Mouse (Mus musculus) kidney, embryonic 16.5 days (tissue): ENCODE results near the gene Sox30. TPM values are rescaled to one million over a fixed set of nuclear protein-coding genes. Genes with fewer than 3 reads are reported as not detected.
"Not testable (repeated sequence)": the region's sequence is repeated elsewhere in the genome, so short reads cannot be mapped to it uniquely, and the experiment has no call there.

Experiments
- ATAC-seq: fragments of 200-750 bp; cut with Nextera tagmentation; 2 replicates; pipeline ENCODE4 v1.8.0; 2017; ENCODE audit warnings: moderate TSS enrichment; ENCODE audit not compliant: low FRiP score, low TSS enrichment
- H3K27ac ChIP-seq: fragments of 300-500 bp; sonication (generic); 2 replicates; pipeline ENCODE4 v1.5.1; 2014; ENCODE audit warnings: low read length
- H3K27me3 ChIP-seq: fragments of 300-500 bp; sonication (generic); 2 replicates; pipeline ENCODE4 v1.6.1; 2014; ENCODE audit warnings: low read length, control low read depth, mixed read lengths; ENCODE audit not compliant: insufficient read depth
- H3K36me3 ChIP-seq: fragments of 300-500 bp; sonication (generic); 2 replicates; pipeline ENCODE4 v1.6.1; 2014; ENCODE audit warnings: low read length, control low read depth, mixed read lengths; ENCODE audit not compliant: insufficient read depth
- H3K4me1 ChIP-seq: fragments of 300-500 bp; sonication (generic); 2 replicates; pipeline ENCODE4 v1.6.1; 2014; ENCODE audit warnings: low read length, control low read depth, mixed read lengths; ENCODE audit not compliant: insufficient read depth
- H3K4me2 ChIP-seq: fragments of 300-500 bp; sonication (generic); replicated peaks from 2 replicates; pipeline ENCODE4 v1.6.1; 2014; ENCODE audit warnings: low read depth, low read length
- H3K4me3 ChIP-seq: fragments of 300-500 bp; sonication (generic); 2 replicates; pipeline ENCODE4 v1.5.1; 2014; ENCODE audit warnings: mild to moderate bottlenecking, low read length
- H3K9ac ChIP-seq: fragments of 300-500 bp; sonication (generic); replicated peaks from 2 replicates; pipeline ENCODE4 v1.6.1; 2014; ENCODE audit warnings: low read length
- H3K9me3 ChIP-seq: fragments of 300-500 bp; sonication (generic); 2 replicates; pipeline ENCODE4 v1.6.1; 2016; ENCODE audit warnings: low read length, control low read depth
- WGBS: fragments of 180-500 bp; shearing (Covaris S2); extraction: QIAGEN DNeasy Blood & Tissue Kit; methylation state at CpG from one replicate; pipeline ENCODE4 v1.1.7; 2014; 5-methylcytosine and 5-hydroxymethylcytosine counted together
- polyA plus RNA-seq: library from polyadenylated mRNA; unstranded; fragments of >200 nt; fragmentation: Nextera tagmentation; extraction: Ambion mirVana; gene quantifications from 2 replicates; pipeline ENCODE4 v1.2.1, GENCODE M21; 2015

Sox30 gene
- polyA plus RNA-seq, 1 experiment from 2014 or later: 0.16 TPM

DNA sequence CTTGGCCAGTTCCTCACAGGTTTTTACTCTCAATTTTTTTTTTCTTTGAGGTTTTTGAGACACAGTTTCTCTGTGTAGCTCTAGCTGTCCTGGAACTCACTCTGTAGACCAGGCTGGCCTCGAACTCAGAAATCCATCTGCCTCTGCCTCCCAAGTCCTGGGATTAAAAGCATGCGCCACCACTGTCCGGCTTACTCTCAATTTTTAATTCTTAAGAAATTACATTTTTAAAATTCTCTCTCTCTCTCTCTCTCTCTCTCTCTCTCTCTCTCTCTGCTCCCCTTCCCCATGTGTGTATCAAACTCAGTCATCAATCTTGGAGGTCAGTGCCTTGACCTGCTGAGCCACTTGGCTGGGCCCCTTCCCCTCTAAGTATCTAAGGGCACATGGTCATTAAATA lies 73.3 kb downstream of the Sox30 start:
- whole genome bisulfite sequencing: 94% methylated on average over 3 of the region's 3 CpGs

DNA sequence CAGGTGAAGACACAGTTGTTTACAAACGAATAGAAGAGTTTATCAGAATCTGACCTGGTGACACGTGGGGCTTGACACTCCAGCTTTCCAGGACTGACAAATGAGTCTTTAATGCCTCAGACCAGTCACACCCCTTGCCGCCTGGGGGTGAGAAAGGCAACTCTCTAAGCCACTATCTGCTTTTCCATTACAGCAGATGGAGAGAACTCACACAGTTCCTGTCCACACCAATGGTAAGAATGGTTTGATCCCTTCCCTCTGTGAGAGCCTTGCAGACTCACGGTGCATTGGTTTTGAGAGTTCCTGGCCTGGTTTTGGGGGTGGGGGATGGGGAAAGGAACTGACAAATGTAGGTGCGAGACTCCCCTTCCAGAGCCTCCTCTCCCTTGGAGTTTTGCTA lies 74.2 kb downstream of the Sox30 start:
- no peak overlapping the region for H3K4me3 ChIP-seq
- no peaks in the 10 kb centered on the region for H3K27me3 ChIP-seq
- H3K9ac ChIP-seq: no peak overlapping the region
- ATAC-seq: no peak
- no peaks in the 10 kb centered on the region for H3K9me3 ChIP-seq
- no peak overlapping the region for H3K27ac ChIP-seq
- H3K4me2 ChIP-seq: no peak overlapping the region
- peaks cover 33% of the 10 kb centered on the region for H3K4me1 ChIP-seq
- no peaks in the 10 kb centered on the region for H3K36me3 ChIP-seq
- 53% methylated on average over 5 of the region's 5 CpGs for WGBS

More for the DNA sequence above, 73.3 kb downstream of the Sox30 start:
- not testable (repeated sequence) for H3K27ac ChIP-seq, ATAC-seq, H3K9me3 ChIP-seq, H3K27me3 ChIP-seq, H3K9ac ChIP-seq, H3K36me3 ChIP-seq, H3K4me2 ChIP-seq, H3K4me3 ChIP-seq
- H3K4me1 ChIP-seq: peaks cover 33% of the 10 kb centered on the region

DNA sequence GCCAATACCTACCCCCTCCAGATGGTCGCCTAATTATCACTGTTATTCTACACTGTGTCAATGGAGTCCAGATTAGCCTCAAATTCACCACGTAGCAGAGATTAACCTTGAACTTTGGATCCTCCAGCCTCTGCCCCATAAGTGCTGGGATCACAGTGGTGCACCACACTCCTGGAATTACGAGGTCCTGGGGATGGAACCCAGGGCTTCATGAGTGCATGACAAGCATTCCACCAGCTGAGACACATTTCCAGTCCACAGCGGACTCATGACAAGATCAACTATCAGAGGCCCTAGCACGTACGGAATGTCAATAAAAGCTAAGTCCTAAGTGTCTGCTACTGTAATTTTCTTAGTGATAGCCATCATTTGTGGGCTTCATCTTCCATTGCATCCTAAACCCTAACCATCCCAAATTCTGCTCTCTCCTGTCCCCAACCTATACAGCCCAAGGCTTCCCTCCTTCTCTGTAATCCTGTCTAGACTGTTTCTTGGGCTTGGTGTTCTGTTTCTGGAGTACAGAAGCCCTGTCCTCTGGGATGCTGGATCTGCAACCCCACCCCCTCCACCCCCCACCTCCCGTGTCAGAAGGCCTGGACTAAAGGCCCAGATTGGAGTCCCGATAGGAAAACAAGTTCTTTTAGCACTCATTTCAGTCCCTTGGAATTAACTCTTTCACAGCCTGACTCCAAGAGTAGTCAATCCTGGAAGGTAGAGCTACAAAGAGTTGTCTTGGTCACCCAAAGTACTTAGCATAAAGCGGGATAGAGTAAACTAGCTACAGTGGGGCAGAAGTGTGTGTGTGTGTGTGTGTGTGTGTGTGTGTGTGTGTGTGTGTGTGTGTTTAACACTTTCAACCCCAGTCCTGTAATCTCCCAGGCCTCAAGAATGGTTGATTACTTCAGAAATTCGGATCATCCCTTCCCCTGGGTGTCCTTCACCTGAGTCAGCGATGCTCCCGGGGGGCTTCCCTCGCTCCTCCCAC lies 75.1 kb downstream of the Sox30 start:
- no peaks in the 10 kb centered on the region for H3K36me3 ChIP-seq
- peak overlapping the region; percentile 83 for H3K9ac ChIP-seq
- peaks cover 33% of the 10 kb centered on the region for H3K4me1 ChIP-seq
- H3K27me3 ChIP-seq: no peaks in the 10 kb centered on the region
- peak overlapping the region; percentile 72 for H3K4me2 ChIP-seq
- WGBS: 22% methylated on average over 13 of the region's 13 CpGs
- peak; percentile 9 for ATAC-seq
- peak overlapping the region; percentile 94 for H3K27ac ChIP-seq
- H3K9me3 ChIP-seq: no peaks in the 10 kb centered on the region
- peak overlapping the region; percentile 74 for H3K4me3 ChIP-seq

DNA sequence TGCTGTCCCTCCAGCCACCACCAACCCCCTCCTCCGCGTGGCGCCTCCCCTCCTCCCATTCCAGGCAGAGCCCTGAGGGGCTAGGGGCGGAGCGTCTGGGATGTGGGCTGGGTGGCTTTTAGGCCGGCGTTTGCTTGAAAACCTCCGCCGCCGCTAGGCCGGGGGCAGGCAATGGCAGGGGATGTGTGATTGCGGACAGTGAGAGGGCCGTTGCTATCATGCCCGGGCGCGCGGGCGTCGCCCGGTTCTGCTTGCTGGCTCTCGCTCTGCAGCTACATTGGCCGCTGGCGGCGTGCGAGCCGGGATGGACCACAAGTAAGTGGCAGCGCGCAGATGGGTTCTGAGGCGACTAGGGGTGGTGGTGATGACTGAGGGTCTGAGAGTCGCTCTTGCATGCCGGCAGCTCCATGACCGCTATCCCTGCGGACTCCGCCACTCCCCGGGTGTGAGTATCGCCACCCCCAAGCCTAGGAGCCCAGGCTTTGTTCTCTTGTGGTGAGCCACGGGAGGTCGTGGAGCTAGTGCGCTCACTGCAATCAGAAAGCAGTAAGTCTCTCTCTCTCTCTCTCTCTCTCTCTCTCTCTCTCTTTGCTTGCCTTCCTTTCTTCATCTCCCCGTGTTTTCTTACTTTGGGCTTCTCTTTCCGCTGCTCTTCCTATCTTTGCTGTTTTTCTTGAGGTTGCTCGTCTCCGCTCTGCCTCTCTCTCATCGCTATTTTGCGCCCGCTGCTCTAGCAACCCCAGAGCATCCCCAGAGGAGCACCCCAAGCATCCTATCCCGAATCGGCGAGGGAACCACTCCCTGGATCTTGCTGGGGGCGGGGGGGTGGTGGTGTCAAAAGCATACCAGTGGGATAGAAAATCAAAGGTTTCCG lies 76.0 kb downstream of the Sox30 start, which contains the start of gene Adam19:
Gene Adam19 (plus strand): TSS at position 97 of the 874 bp plus-strand sequence.
- peak; percentile 84 for ATAC-seq
- Histone ChIP-seq H3K4me1 (peaks cover 33% of the 10 kb centered on the region), H3K4me3 (peak within 1 kb of the TSS; percentile 74), H3K27ac (peak within 1 kb of the TSS; percentile 94), H3K4me2 (peak within 1 kb of the TSS; percentile 72), H3K27me3 (no peaks in the 10 kb centered on the region), H3K9ac (peak within 1 kb of the TSS; percentile 83), H3K9me3 (no peaks in the 10 kb centered on the region), H3K36me3 (no peaks in the 10 kb centered on the region)
- under 1% methylated on average over 51 of the region's 51 CpGs for WGBS

DNA sequence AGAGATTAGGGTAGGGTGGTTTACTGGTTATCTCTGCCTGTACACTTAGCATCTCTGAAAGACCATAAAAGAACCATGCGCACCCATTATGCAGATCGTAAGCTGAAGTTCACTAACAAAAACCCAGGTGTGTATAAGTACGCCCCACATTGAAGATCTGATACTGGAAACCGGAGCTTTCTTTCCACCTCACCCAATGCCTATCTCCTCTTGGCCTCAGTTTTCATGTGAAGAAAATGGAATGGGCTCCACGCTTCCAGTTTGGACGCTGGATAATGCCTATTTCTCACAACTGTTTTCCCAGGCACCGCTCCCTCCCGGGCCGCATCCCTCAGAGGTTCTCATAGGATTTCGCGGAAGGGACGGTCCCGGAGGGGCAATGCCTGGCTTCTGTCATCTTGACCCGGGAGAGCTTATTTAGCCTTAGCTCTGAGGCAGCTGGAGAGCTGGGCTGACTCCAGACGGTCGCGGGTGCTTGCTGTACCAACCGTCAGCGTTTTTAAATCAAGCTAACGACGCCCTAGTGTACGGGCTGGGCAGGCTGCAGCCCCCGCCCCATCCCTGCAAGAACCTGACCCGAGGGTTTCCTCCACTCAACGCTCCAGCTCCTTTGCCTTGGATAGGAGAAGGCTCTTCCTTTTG lies 76.8 kb downstream of the Sox30 start:
- WGBS: 1% methylated on average over 25 of the region's 25 CpGs

DNA sequence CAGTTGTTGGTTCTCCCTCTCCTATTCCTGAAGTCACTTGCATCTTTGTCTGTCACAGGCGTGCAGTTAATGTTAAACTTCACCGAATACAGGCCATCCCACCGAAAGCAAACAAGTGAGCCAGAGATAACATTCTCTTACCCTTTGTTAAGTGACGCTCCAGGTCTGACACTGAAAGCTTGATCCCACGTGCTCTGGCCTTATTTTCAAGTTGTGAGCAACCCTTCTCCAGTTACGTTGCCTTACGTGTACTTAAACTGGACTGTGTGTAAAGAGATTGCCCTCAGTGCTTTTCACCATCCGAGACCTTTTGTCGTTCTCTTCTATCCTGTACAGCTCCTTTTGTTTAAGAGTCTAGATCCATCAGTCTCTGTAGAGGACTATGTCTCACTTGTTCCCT lies 77.9 kb downstream of the Sox30 start:
- Histone ChIP-seq H3K36me3 (no peaks in the 10 kb centered on the region), H3K4me1 (peaks cover 31% of the 10 kb centered on the region), H3K9ac (no peak overlapping the region; the same call in 1 of the 2 replicates), H3K4me3 (peak overlapping the region; percentile 74), H3K9me3 (no peaks in the 10 kb centered on the region), H3K4me2 (peak overlapping the region; percentile 72), H3K27ac (no peak overlapping the region), H3K27me3 (no peaks in the 10 kb centered on the region)
- ATAC-seq: no peak
- WGBS: 20% methylated on average over 9 of the region's 9 CpGs

More for the DNA sequence above, 76.8 kb downstream of the Sox30 start:
- Histone ChIP-seq H3K4me3 (peak overlapping the region; percentile 74), H3K27me3 (no peaks in the 10 kb centered on the region), H3K27ac (peak overlapping the region; percentile 94), H3K9me3 (no peaks in the 10 kb centered on the region), H3K36me3 (no peaks in the 10 kb centered on the region), H3K4me1 (peaks cover 33% of the 10 kb centered on the region), H3K9ac (peak overlapping the region; percentile 83), H3K4me2 (peak overlapping the region; percentile 72)
- ATAC-seq: peak; percentile 7; the same call in 1 of the 2 replicates

DNA sequence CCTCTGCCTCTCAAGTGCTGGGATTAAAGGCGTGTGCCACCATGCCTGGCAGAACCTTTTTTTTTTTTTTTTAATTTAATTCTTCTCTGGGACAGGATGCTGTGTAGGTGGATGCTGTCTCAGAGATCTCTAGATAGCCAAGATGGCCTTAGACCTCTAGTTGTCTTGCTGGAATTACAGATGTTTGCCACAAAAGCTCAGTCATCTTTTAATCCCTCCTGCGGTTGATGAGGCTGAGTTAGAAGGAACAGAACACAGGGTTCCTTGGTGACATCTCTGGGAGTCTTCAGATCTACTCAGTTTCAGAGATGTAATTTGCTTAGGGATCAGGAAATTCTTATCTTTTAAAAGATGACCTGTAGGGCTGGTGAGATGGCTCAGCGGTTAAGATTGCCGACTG lies 78.8 kb downstream of the Sox30 start:
- no peaks in the 10 kb centered on the region for H3K36me3 ChIP-seq
- no peak overlapping the region for H3K9ac ChIP-seq
- peaks cover 38% of the 10 kb centered on the region for H3K4me1 ChIP-seq
- no peak overlapping the region for H3K27ac ChIP-seq
- ATAC-seq: no peak
- H3K4me3 ChIP-seq: no peak overlapping the region
- no peaks in the 10 kb centered on the region for H3K9me3 ChIP-seq
- H3K27me3 ChIP-seq: no peaks in the 10 kb centered on the region
- no peak overlapping the region for H3K4me2 ChIP-seq
- WGBS: 95% methylated on average over 4 of the region's 4 CpGs

DNA sequence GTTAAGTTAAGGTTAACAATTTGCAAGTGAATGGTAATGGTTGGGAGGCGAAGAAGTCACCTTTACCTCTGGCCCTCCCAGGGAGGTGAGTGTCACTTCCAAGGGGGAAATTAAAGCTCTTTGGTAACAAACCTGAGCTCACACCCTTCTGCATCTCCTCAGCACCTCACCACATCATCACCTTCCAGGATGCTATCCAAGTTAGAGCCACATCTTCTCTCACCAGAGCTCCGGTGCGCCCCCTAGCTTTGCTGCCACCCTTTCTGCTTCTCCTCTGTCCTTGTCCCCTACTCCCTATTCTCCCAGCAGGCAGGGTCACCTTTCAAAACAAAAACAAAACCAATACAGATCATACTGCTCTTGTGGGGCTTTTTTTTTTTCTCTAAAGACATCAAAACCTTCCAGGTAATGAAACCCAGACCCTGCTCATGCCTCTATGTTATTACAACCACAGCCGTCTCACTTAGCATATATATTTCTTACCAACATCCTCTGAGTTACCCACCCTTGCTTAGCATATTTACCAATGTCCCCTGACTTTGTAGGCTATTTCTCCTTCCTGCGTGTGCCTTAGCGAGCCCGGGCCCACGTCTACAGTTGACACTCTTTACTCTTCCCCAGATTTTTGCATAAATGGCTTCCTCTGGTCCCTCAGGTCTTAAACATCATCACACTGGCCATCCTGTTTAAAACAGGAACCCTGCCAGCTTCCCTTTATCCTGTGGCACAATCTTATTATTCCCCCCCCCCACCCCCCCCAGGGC lies 80.0 kb downstream of the Sox30 start:
- Histone ChIP-seq H3K27me3 (no peaks in the 10 kb centered on the region), H3K4me1 (peaks cover 41% of the 10 kb centered on the region), H3K4me3 (no peak overlapping the region), H3K9me3 (no peaks in the 10 kb centered on the region), H3K4me2 (no peak overlapping the region), H3K27ac (no peak overlapping the region), H3K36me3 (no peaks in the 10 kb centered on the region), H3K9ac (no peak overlapping the region)
- no peak for ATAC-seq
- WGBS: 76% methylated on average over 8 of the region's 8 CpGs

DNA sequence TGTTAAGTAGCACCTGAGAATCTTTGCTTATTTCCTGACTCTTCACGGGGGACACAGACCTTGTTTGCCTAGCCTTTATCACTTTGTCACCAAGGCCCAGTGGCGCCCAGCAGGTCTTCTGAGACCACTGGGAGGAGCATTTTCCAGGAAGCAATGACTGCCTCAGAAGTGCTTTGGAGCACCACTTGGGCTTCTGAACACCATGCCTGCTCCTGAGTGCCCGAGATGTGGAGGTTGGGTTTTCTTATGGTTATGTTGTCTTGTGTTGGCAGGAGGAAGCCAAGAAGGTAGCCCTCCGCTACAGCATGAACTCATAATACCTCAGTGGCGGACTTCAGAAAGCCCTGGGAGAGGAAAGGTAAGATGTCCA lies 80.5 kb downstream of the Sox30 start:
- Histone ChIP-seq H3K36me3 (no peaks in the 10 kb centered on the region), H3K27ac (no peak overlapping the region), H3K27me3 (no peaks in the 10 kb centered on the region), H3K9me3 (no peaks in the 10 kb centered on the region), H3K9ac (no peak overlapping the region), H3K4me3 (no peak overlapping the region), H3K4me2 (no peak overlapping the region), H3K4me1 (peaks cover 42% of the 10 kb centered on the region)
- ATAC-seq: no peak
- 66% methylated on average over 5 of the region's 5 CpGs for WGBS
